Mouse (Mus musculus) myocyte (in vitro differentiated cells): ENCODE results near the gene Tdpoz5.
"Not testable (repeated sequence)": the region's sequence is repeated elsewhere in the genome, so short reads cannot be mapped to it uniquely, and the experiment has no call there.

Source experiments
- E2F4 ChIP-seq: IDR thresholded peaks from one replicate; pipeline ENCODE4 v1.6.1; 2011; ENCODE audit warnings: mild to moderate bottlenecking, control low read depth, moderate library complexity; ENCODE audit not compliant: insufficient read depth
- MAX ChIP-seq: IDR thresholded peaks from one replicate; pipeline ENCODE4 v1.6.1; 2011; ENCODE audit warnings: low read depth, mild to moderate bottlenecking, control low read depth
- MYOD1 ChIP-seq, 3 experiments: IDR thresholded peaks; one replicate each; pipeline ENCODE4 v1.6.1; 2011; ENCODE audit warnings: control low read depth in 2 of 3, low read depth in 2 of 3, mild to moderate bottlenecking in 2 of 3, moderate library complexity in 1 of 3; ENCODE audit not compliant: insufficient read length in 2 of 3, control insufficient read depth in 1 of 3
- POLR2A ChIP-seq: IDR thresholded peaks from one replicate; pipeline ENCODE4 v1.6.1; 2011; ENCODE audit warnings: low read depth, mild to moderate bottlenecking, control low read depth, moderate library complexity; ENCODE audit not compliant: insufficient read length
- POLR2AphosphoS2 ChIP-seq: IDR thresholded peaks from one replicate; pipeline ENCODE4 v1.6.1; 2011; ENCODE audit warnings: low read depth, control low read depth; ENCODE audit not compliant: insufficient read length
- TCF12 ChIP-seq: IDR thresholded peaks from one replicate; pipeline ENCODE4 v1.6.1; 2011; ENCODE audit warnings: mild to moderate bottlenecking, control low read depth; ENCODE audit not compliant: poor library complexity, insufficient read depth, severe bottlenecking
- USF1 ChIP-seq: IDR thresholded peaks from one replicate; pipeline ENCODE4 v1.6.1; 2011; ENCODE audit warnings: low read depth, mild to moderate bottlenecking, control low read depth, moderate library complexity

GRCm38 (mm10) chr3:93938386-93938785, 22.7 kb downstream of the Tdpoz5 start:
- not testable (repeated sequence) for TF ChIP-seq USF1; POLR2A; E2F4; TCF12; MYOD1 (IDR thresholded peaks at IDR 0.05; ENCODE audit: control insufficient read depth in 1 of 3, insufficient read length in 2 of 3, low read depth in 2 of 3); POLR2AphosphoS2; MAX
